Mouse (Mus musculus) MEL (cell line): ENCODE results near the gene Slc39a7. TPM values are rescaled to one million over a fixed set of nuclear protein-coding genes. Genes with fewer than 3 reads are reported as not detected.

ENCODE experiments used
- DNase-seq: peaks from one replicate; pipeline ENCODE4 v3.0.0; 2011; ENCODE audit warnings: low read depth, low spot score
- H3K27ac ChIP-seq: 2 replicates; pipeline ENCODE4 v1.5.1; 2012; ENCODE audit warnings: low read depth, mild to moderate bottlenecking, control low read depth, low read length, moderate library complexity; ENCODE audit not compliant: control insufficient read depth
- H3K27me3 ChIP-seq, 2 experiments: fragments of 150-350 bp in 1 of 2; sonication (generic) in 1 of 2; 2 replicates each; pipeline ENCODE4 v1.6.1; 2012; ENCODE audit warnings: low read length in 2 of 2, mild to moderate bottlenecking in 2 of 2, improper control_type of control experiment in 1 of 2, moderate library complexity in 1 of 2; ENCODE audit not compliant: insufficient read depth in 2 of 2, control insufficient read depth in 1 of 2
- H3K36me3 ChIP-seq, 2 experiments: 2 replicates each; pipeline ENCODE4 v1.6.1; 2012 to 2014; ENCODE audit warnings: low read length in 2 of 2, improper control_type of control experiment in 1 of 2, inconsistent platforms in 1 of 2, mild to moderate bottlenecking in 1 of 2; ENCODE audit not compliant: insufficient read depth in 2 of 2, control insufficient read depth in 1 of 2
- H3K4me1 ChIP-seq, 2 experiments: fragments of 150-350 bp in 1 of 2; sonication (generic) in 1 of 2; 2 replicates each; pipeline ENCODE4 v1.6.1; 2012; ENCODE audit warnings: low read length in 2 of 2, improper control_type of control experiment in 1 of 2, mild to moderate bottlenecking in 1 of 2; ENCODE audit not compliant: insufficient read depth in 2 of 2, control insufficient read depth in 1 of 2
- H3K4me3 ChIP-seq, 2 experiments: fragments of 150-350 bp in 1 of 2; sonication (generic) in 1 of 2; 2 replicates each; pipeline ENCODE4 v1.5.1; 2012; ENCODE audit warnings: low read depth in 2 of 2, low read length in 2 of 2, mild to moderate bottlenecking in 2 of 2, moderate library complexity in 2 of 2, control low read depth in 1 of 2, improper control_type of control experiment in 1 of 2; ENCODE audit not compliant: control insufficient read depth in 1 of 2, insufficient read depth in 1 of 2
- H3K79me2 ChIP-seq: 2 replicates; pipeline ENCODE4 v1.6.1; 2012; ENCODE audit warnings: mild to moderate bottlenecking, low read length, moderate library complexity; ENCODE audit not compliant: control insufficient read depth, poor library complexity, insufficient read depth
- H3K9ac ChIP-seq: 2 replicates; pipeline ENCODE4 v1.6.1; 2012; ENCODE audit warnings: low read depth, mild to moderate bottlenecking, control low read depth, low read length, moderate library complexity; ENCODE audit not compliant: control insufficient read depth, poor library complexity, severe bottlenecking
- H3K9me3 ChIP-seq: fragments of 150-350 bp; sonication (generic); replicated peaks from 2 replicates; pipeline ENCODE4 v1.6.1; 2012; ENCODE audit warnings: mild to moderate bottlenecking, low read length, improper control_type of control experiment, moderate library complexity; ENCODE audit not compliant: insufficient read depth
- BHLHE40 ChIP-seq: IDR thresholded peaks from 2 replicates; pipeline ENCODE4 v1.6.1; 2012; ENCODE audit warnings: low read depth, mild to moderate bottlenecking, inconsistent platforms, low read length, improper control_type of control experiment, borderline replicate concordance
- CHD2 ChIP-seq: IDR thresholded peaks from 2 replicates; pipeline ENCODE4 v1.6.1; 2011; ENCODE audit warnings: low read length, improper control_type of control experiment
- E2F4 ChIP-seq: IDR thresholded peaks from 2 replicates; pipeline ENCODE4 v1.6.1; 2011; ENCODE audit warnings: low read depth, low read length, improper control_type of control experiment, borderline replicate concordance
- ELF1 ChIP-seq: IDR thresholded peaks from 2 replicates; pipeline ENCODE4 v1.6.1; 2014; ENCODE audit warnings: low read depth, mild to moderate bottlenecking, inconsistent platforms, low read length, improper control_type of control experiment, moderate library complexity
- EP300 ChIP-seq, 2 experiments: IDR thresholded peaks; 2 replicates each; pipeline ENCODE4 v1.6.1; 2011; ENCODE audit warnings: improper control_type of control experiment in 2 of 2, low read length in 2 of 2, low read depth in 1 of 2, mild to moderate bottlenecking in 1 of 2
- ETS1 ChIP-seq: IDR thresholded peaks from 2 replicates; pipeline ENCODE4 v1.6.1; 2012; ENCODE audit warnings: low read depth, mild to moderate bottlenecking, inconsistent platforms, low read length, improper control_type of control experiment, moderate library complexity
- GABPA ChIP-seq: IDR thresholded peaks from 2 replicates; pipeline ENCODE4 v1.6.1; 2012; ENCODE audit warnings: low read depth, mild to moderate bottlenecking, inconsistent platforms, low read length, improper control_type of control experiment, moderate library complexity
- GATA1 ChIP-seq: IDR thresholded peaks from 2 replicates; pipeline ENCODE4 v1.6.1; 2011; ENCODE audit warnings: low read depth, low read length, improper control_type of control experiment
- JUND ChIP-seq: IDR thresholded peaks from 2 replicates; pipeline ENCODE4 v1.6.1; 2011; ENCODE audit warnings: low read depth, mild to moderate bottlenecking, improper control_type of control experiment, low read length
- MAFK ChIP-seq: IDR thresholded peaks from 2 replicates; pipeline ENCODE4 v1.6.1; 2011; ENCODE audit warnings: low read depth, mild to moderate bottlenecking, low read length, improper control_type of control experiment, borderline replicate concordance
- MAX ChIP-seq: IDR thresholded peaks from 2 replicates; pipeline ENCODE4 v1.6.1; 2011; ENCODE audit warnings: low read length, improper control_type of control experiment
- MEF2A ChIP-seq: IDR thresholded peaks from 2 replicates; pipeline ENCODE4 v1.6.1; 2014; ENCODE audit warnings: low read depth, mild to moderate bottlenecking, inconsistent platforms, low read length, improper control_type of control experiment; ENCODE audit not compliant: poor library complexity, insufficient replicate concordance, severe bottlenecking; ENCODE audit errors: extremely low read depth
- MYB ChIP-seq: IDR thresholded peaks from 2 replicates; pipeline ENCODE4 v1.6.1; 2011; ENCODE audit warnings: mild to moderate bottlenecking, low read depth, low read length, improper control_type of control experiment
- MYC ChIP-seq: IDR thresholded peaks from 2 replicates; pipeline ENCODE4 v1.6.1; 2011; ENCODE audit warnings: low read depth, mild to moderate bottlenecking, low read length, improper control_type of control experiment, moderate library complexity
- NELFE ChIP-seq: IDR thresholded peaks from 2 replicates; pipeline ENCODE4 v1.6.1; 2011; ENCODE audit warnings: low read depth, low read length, improper control_type of control experiment
- NRF1 ChIP-seq: IDR thresholded peaks from 2 replicates; pipeline ENCODE4 v1.6.1; 2014; ENCODE audit warnings: low read depth, mild to moderate bottlenecking, inconsistent platforms, low read length, improper control_type of control experiment, moderate library complexity; ENCODE audit not compliant: poor library complexity, insufficient read depth, severe bottlenecking
- SMC3 ChIP-seq: IDR thresholded peaks from 2 replicates; pipeline ENCODE4 v1.6.1; 2011; ENCODE audit warnings: low read depth, low read length, improper control_type of control experiment
- TBP ChIP-seq: IDR thresholded peaks from 2 replicates; pipeline ENCODE4 v1.8.0; 2011; ENCODE audit warnings: low read depth, low read length, improper control_type of control experiment
- USF1 ChIP-seq: IDR thresholded peaks from 2 replicates; pipeline ENCODE4 v1.6.1; 2014; ENCODE audit warnings: low read depth, mild to moderate bottlenecking, inconsistent platforms, low read length, improper control_type of control experiment, moderate library complexity
- USF2 ChIP-seq, 2 experiments: IDR thresholded peaks; 2 replicates each; pipeline ENCODE4 v1.6.1; 2011 to 2012; ENCODE audit warnings: improper control_type of control experiment in 2 of 2, low read length in 2 of 2, borderline replicate concordance in 1 of 2, inconsistent platforms in 1 of 2, low read depth in 1 of 2, mild to moderate bottlenecking in 1 of 2; ENCODE audit not compliant: insufficient read depth in 1 of 2
- polyA plus RNA-seq, 2 experiments: library from polyadenylated mRNA; stranded (reverse) in 1 of 2; unstranded in 1 of 2; fragments of >175 nt in 1 of 2; fragments of >200 nt in 1 of 2; gene quantifications; 2 replicates each; pipeline versions ENCODE4 v1.2.1 to v1.2.4; 2012; ENCODE audit warnings: low replicate concordance in 2 of 2, low read depth in 1 of 2; ENCODE audit not compliant: insufficient read length in 2 of 2, insufficient read depth in 1 of 2, missing spikeins in 1 of 2
- total RNA-seq: library from RNA; depleted of rRNA; stranded (reverse); fragments of 300-350 nt; gene quantifications from 2 replicates; pipeline ENCODE4 v1.2.3, GENCODE M21; 2012

Slc39a7 gene
- total and polyA plus RNA-seq, 3 experiments: 150 to 152 TPM; not detected in 1

- H3K4me3 ChIP-seq: peak overlapping the region; percentile 54 to 90
- H3K9ac ChIP-seq: peak overlapping the region; percentile 99
- TF ChIP-seq MAX (no peak), USF2 (IDR thresholded peaks at IDR 0.05; ENCODE audit: borderline replicate concordance in 1 of 2, insufficient read depth in 1 of 2, low read depth in 1 of 2, low read length in 2 of 2) (no peak), CHD2 (no peak), MAFK (no peak), NELFE (no peak), NRF1 (no peak), USF1 (no peak), MYC (no peak), ETS1 (no peak), GATA1 (no peak)
- H3K27me3 ChIP-seq: no peaks in the 10 kb centered on the region
- peaks cover 46% of the 10 kb centered on the region for H3K79me2 ChIP-seq
- H3K4me1 ChIP-seq: peaks cover 2 to 37% of the 10 kb centered on the region in 2 experiments; a peak in 3 of 4 replicates
- H3K9me3 ChIP-seq: no peaks in the 10 kb centered on the region
- H3K36me3 ChIP-seq: peaks cover 4 to 17% of the 10 kb centered on the region in 2 experiments; a peak in 3 of 4 replicates
- DNase-seq: no peak
- no peak overlapping the region for H3K27ac ChIP-seq
These were observed 1.4 kb downstream of the Slc39a7 start for GRCm38 (mm10) chr17:34029890-34030595.

GRCm38 (mm10) chr17:34029150-34029889 is 2.2 kb downstream of the Slc39a7 start:
- Histone ChIP-seq H3K36me3 (peaks cover 3 to 17% of the 10 kb centered on the region in 2 experiments; a peak in 3 of 4 replicates), H3K9ac (no peak overlapping the region), H3K27me3 (no peaks in the 10 kb centered on the region), H3K79me2 (peaks cover 52% of the 10 kb centered on the region), H3K4me1 (peaks cover 2 to 37% of the 10 kb centered on the region in 2 experiments; a peak in 3 of 4 replicates), H3K9me3 (no peaks in the 10 kb centered on the region), H3K27ac (no peak overlapping the region), H3K4me3 (no peak overlapping the region)
- TF ChIP-seq ELF1 (no peak), EP300 (IDR thresholded peaks at IDR 0.05; ENCODE audit: low read depth in 1 of 2, low read length in 2 of 2) (no peak), MEF2A (no peak), MAX (no peak), JUND (no peak), BHLHE40 (no peak), MYB (no peak), GATA1 (no peak), CHD2 (no peak), TBP (no peak), E2F4 (no peak), SMC3 (no peak), NELFE (no peak), GABPA (no peak)
- DNase-seq: no peak
